Mouse (Mus musculus) intestine, embryonic 14.5 days (tissue): ENCODE data around the gene Mapk8ip2. TPM values are rescaled to one million over a fixed set of nuclear protein-coding genes. Genes with fewer than 3 reads are reported as not detected.
A peak's percentile ranks its signal among the peaks of the same experiment; 100 is the strongest.

ENCODE experiments used
- ATAC-seq: fragments of 200-750 bp; cut with Nextera tagmentation; replicated peaks from 2 replicates; pipeline ENCODE4 v1.8.0; 2017; ENCODE audit warnings: low read depth, moderate number of reproducible peaks, moderate TSS enrichment, moderate library complexity; ENCODE audit not compliant: low FRiP score, low TSS enrichment
- DNase-seq: peaks from one replicate; pipeline ENCODE4 v3.0.0-alpha.2; 2018; ENCODE audit warnings: low spot score
- H3K27ac ChIP-seq: fragments of 300-500 bp; sonication (generic); 2 replicates; pipeline ENCODE4 v1.5.1; 2014; ENCODE audit warnings: low read depth, mild to moderate bottlenecking, control low read depth
- H3K27me3 ChIP-seq: fragments of 300-500 bp; sonication (generic); replicated peaks from 2 replicates; pipeline ENCODE4 v1.6.1; 2014; ENCODE audit warnings: low read length, control low read depth; ENCODE audit not compliant: control insufficient read depth, insufficient read depth
- H3K36me3 ChIP-seq: fragments of 300-500 bp; sonication (generic); 2 replicates; pipeline ENCODE4 v1.6.1; 2014; ENCODE audit warnings: low read length, control low read depth; ENCODE audit not compliant: control insufficient read depth, insufficient read depth
- H3K4me1 ChIP-seq: fragments of 300-500 bp; sonication (generic); replicated peaks from 2 replicates; pipeline ENCODE4 v1.6.1; 2014; ENCODE audit warnings: low read length, control low read depth, mixed read lengths; ENCODE audit not compliant: control insufficient read depth, insufficient read depth
- H3K4me2 ChIP-seq: fragments of 300-500 bp; sonication (generic); 2 replicates; pipeline ENCODE4 v1.6.1; 2014; ENCODE audit warnings: low read length
- H3K4me3 ChIP-seq: fragments of 300-500 bp; sonication (generic); 2 replicates; pipeline ENCODE4 v1.5.1; 2014; ENCODE audit warnings: low read depth, low read length, control low read depth, mixed read lengths
- H3K9ac ChIP-seq: fragments of 300-500 bp; sonication (generic); 2 replicates; pipeline ENCODE4 v1.6.1; 2014; ENCODE audit warnings: mild to moderate bottlenecking, low read length
- H3K9me3 ChIP-seq: fragments of 300-500 bp; sonication (generic); 2 replicates; pipeline ENCODE4 v1.6.1; 2016; ENCODE audit warnings: low read length, control low read depth; ENCODE audit not compliant: control insufficient read depth
- WGBS: fragments of 180-500 bp; shearing (Covaris S2); extraction: QIAGEN DNeasy Blood & Tissue Kit; methylation state at CpG from one replicate; pipeline ENCODE4 v1.1.7; 2014; 5-methylcytosine and 5-hydroxymethylcytosine counted together
- polyA plus RNA-seq: library from polyadenylated mRNA; unstranded; fragments of >200 nt; fragmentation: Nextera tagmentation; extraction: Ambion mirVana; gene quantifications from 2 replicates; pipeline ENCODE4 v1.2.1, GENCODE M21; 2014

Mapk8ip2 gene
- polyA plus RNA-seq, 1 experiment from 2014 or later, result 5.1 TPM

DNA sequence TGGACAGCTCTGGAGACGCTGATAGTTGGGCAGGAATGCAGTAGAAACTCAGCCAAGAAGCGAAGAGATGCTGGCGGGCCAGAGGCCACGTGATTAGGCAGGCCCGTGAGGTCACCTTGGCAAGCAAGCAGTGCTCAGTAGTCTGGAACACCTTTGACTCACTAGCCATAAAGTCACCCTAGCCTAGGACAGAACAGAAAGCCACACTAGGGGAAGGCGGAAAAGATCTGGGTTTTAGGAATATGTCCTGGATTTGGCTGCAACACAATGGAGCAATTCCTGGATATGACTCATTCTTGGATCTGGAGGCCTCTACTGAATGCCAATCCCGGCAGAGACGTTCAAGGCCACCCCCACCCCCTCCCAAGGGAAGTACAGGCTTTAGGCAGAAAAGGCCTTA, 26.9 kb downstream of the Mapk8ip2 start:
- H3K4me3 ChIP-seq, result no peak overlapping the region
- no peak overlapping the region for H3K27ac ChIP-seq
- WGBS, result 83% methylated on average over 8 of the region's 8 CpGs
- DNase-seq, result no peak
- H3K9me3 ChIP-seq, result no peaks in the 10 kb centered on the region; the same call in 1 of the 2 replicates
- ATAC-seq, result no peak
- H3K36me3 ChIP-seq, result no peaks in the 10 kb centered on the region
- H3K9ac ChIP-seq, result no peak overlapping the region
- H3K4me2 ChIP-seq, result no peak overlapping the region
- H3K27me3 ChIP-seq, result no peaks in the 10 kb centered on the region
- 0 out of 2 replicates have a peak, but pooled peaks cover 1% of the 10 kb centered on the region for H3K4me1 ChIP-seq

DNA sequence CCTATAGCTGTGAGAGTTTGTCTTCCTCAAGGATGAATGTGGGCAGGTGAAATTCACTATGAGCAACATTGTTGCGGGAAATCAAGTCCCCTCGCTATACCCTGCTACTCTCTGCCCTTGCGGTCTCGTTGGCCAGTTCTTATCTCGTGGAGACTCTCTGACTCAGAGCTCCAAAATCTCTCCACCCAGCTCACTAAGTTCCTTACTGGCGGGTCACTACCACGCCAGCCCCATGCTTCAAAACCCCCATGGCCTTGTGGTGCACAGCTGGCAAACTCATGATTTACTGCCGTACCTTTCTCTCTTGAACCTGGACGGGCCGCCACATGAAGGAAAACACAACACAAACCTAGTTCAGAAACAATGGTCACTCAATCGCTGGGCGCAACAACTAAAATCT, 34.5 kb downstream of the Mapk8ip2 start:
- DNase-seq (no peak), ATAC-seq (no peak)
- Histone ChIP-seq H3K4me3 (no peak overlapping the region), H3K36me3 (no peaks in the 10 kb centered on the region), H3K4me1 (no peaks in the 10 kb centered on the region), H3K9me3 (no peaks in the 10 kb centered on the region), H3K9ac (no peak overlapping the region), H3K27me3 (no peaks in the 10 kb centered on the region), H3K27ac (no peak overlapping the region), H3K4me2 (no peak overlapping the region)
- WGBS, result 76% methylated on average over 12 of the region's 12 CpGs

DNA sequence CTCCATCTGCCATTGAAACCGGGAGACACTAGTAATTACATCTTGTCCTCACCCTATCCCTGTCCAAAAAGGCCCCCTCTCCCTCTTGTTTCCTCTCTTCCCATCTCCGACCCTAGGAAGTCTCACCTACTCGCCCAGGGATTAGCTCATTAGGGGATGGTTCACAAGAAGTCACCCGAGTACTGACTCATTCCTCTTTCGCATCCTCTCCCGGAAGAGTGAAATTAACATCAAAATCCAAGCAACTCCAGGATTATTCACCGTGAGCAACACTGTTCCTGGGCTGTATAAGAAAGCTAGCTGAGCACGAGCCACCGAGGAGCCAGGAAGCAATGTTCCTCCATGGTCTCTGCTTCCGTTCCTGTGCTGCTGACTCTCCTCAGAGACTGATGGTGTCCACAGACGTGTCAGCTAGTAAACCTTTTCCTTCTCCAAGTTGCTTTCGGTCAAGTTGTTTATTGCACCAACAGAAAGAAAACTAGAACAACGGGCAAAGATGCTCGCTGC, 35.0 kb downstream of the Mapk8ip2 start:
- Histone ChIP-seq H3K9me3 (no peaks in the 10 kb centered on the region), H3K4me2 (no peak overlapping the region)
- ATAC-seq, result no peak

DNA sequence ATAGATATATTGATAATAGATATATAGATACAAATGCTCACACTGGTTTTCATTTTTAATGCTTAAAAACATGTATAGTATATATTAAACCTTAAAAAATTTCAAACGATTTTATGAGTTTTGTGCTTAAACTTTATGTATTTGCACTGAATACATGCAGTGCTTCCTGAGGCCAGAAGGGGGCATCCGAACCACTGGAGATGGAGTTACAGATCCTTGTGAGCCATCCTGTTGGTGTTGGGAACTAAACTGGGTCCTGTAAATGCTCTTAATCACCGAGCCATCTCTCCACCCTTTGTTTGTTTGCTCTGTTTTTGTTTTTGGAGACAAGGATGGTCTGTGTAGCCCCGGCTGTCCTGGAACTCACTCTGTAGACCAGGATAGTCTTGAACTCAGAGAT, 41.3 kb downstream of the Mapk8ip2 start:
- WGBS, result 75% methylated on average over 4 of the region's 4 CpGs
- Histone ChIP-seq H3K4me3 (no peak overlapping the region), H3K9ac (no peak overlapping the region), H3K27me3 (peaks cover 22% of the 10 kb centered on the region), H3K36me3 (no peaks in the 10 kb centered on the region), H3K4me1 (no peaks in the 10 kb centered on the region; the same call in 1 of the 2 replicates), H3K27ac (no peak overlapping the region), H3K4me2 (no peak overlapping the region), H3K9me3 (no peaks in the 10 kb centered on the region)
- ATAC-seq (no peak), DNase-seq (no peak)

More for the DNA sequence above, 35.0 kb downstream of the Mapk8ip2 start:
- H3K9ac ChIP-seq, result no peak overlapping the region
- H3K27me3 ChIP-seq, result no peaks in the 10 kb centered on the region
- no peaks in the 10 kb centered on the region for H3K36me3 ChIP-seq
- H3K4me1 ChIP-seq, result no peaks in the 10 kb centered on the region
- no peak overlapping the region for H3K4me3 ChIP-seq
- H3K27ac ChIP-seq, result no peak overlapping the region
- no peak for DNase-seq
- 38% methylated on average over 14 of the region's 14 CpGs for WGBS

DNA sequence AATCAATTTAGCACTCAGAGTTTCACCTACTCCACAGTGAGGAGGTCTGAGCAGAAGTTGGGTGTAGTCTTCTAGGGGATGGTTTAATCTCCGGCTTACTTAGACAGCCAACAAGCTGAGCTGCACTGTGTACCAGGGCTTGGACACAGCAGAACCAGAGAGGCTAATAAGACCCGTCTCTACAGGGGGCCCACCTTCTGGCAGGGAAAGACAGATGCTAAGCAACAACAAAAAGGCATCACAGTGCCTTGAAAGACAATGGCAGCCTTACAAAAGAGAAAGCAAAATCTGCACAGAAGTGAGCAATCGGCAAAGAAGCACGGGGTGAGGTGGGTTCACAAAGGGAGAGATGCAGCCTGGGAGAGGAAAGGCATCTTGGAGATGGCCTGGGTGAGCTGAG, 42.4 kb downstream of the Mapk8ip2 start:
- ATAC-seq, result no peak
- Histone ChIP-seq H3K4me1 (no peaks in the 10 kb centered on the region; the same call in 1 of the 2 replicates), H3K4me3 (no peak overlapping the region)

DNA sequence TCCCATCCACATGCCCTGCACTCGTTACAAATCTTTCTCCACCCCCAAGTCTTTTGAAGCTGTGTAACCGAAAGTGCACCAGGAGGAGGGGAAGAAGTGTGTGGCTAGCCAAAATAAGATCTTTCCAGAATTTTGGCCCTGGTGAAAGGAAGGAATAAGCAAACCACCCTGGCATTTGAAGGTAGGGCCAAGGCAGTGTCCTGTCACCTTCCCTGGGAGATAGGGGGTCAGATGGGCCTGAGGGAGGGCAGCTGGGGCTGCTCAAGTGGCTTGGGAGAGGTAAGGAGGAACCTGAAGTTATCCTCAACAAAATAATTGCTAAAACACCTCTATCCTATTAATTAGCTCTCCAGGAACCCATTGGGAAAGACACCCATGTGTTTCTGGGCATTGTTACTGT, 43.1 kb downstream of the Mapk8ip2 start:
- 49% methylated on average over 2 of the region's 2 CpGs for WGBS
- Histone ChIP-seq H3K4me2 (no peak overlapping the region), H3K4me3 (no peak overlapping the region), H3K27ac (no peak overlapping the region), H3K36me3 (no peaks in the 10 kb centered on the region), H3K4me1 (no peaks in the 10 kb centered on the region; the same call in 1 of the 2 replicates), H3K27me3 (peaks cover 27% of the 10 kb centered on the region), H3K9me3 (no peaks in the 10 kb centered on the region), H3K9ac (no peak overlapping the region)
- DNase-seq (no peak), ATAC-seq (no peak)

More for the DNA sequence above, 42.4 kb downstream of the Mapk8ip2 start:
- Histone ChIP-seq H3K27me3 (peaks cover 24% of the 10 kb centered on the region), H3K36me3 (no peaks in the 10 kb centered on the region), H3K27ac (no peak overlapping the region), H3K4me2 (no peak overlapping the region), H3K9ac (no peak overlapping the region), H3K9me3 (no peaks in the 10 kb centered on the region)
- 71% methylated on average over 4 of the region's 4 CpGs for WGBS
- DNase-seq, result no peak

DNA sequence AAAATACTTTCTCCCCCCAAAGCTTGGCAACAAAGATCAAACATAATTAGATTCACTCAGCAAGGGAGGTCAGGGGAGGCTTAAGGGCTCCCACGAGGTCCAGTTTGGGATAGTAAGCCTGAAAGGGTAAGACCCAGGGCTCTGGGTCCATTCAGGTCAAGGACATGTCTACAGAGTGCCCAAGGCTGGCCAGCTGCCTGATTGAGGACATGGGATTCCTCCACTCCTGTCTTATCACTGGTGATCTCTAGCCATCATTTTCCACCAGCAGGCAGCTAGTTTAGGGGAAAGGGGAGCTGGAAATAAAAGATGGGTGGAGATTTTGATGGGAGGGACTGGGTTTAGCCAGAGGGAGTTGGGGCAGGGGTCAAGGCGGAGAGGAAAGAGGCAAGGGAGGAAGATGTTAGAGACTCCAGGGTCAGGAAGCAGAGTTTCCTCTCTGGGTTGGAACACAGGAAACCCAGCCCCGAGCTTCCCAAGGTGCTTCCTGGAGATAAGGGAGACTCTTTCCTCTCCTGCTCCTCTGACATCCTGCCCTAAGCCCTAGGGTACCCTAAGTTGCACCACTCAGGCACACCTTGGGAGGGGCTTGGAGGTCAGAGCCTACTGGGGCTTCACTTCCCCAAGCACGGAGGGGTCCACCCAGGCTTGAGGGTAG, 43.8 kb downstream of the Mapk8ip2 start:
- Histone ChIP-seq H3K9ac (no peak overlapping the region), H3K9me3 (no peaks in the 10 kb centered on the region)
- WGBS, result 22% methylated on average over 4 of the region's 4 CpGs

DNA sequence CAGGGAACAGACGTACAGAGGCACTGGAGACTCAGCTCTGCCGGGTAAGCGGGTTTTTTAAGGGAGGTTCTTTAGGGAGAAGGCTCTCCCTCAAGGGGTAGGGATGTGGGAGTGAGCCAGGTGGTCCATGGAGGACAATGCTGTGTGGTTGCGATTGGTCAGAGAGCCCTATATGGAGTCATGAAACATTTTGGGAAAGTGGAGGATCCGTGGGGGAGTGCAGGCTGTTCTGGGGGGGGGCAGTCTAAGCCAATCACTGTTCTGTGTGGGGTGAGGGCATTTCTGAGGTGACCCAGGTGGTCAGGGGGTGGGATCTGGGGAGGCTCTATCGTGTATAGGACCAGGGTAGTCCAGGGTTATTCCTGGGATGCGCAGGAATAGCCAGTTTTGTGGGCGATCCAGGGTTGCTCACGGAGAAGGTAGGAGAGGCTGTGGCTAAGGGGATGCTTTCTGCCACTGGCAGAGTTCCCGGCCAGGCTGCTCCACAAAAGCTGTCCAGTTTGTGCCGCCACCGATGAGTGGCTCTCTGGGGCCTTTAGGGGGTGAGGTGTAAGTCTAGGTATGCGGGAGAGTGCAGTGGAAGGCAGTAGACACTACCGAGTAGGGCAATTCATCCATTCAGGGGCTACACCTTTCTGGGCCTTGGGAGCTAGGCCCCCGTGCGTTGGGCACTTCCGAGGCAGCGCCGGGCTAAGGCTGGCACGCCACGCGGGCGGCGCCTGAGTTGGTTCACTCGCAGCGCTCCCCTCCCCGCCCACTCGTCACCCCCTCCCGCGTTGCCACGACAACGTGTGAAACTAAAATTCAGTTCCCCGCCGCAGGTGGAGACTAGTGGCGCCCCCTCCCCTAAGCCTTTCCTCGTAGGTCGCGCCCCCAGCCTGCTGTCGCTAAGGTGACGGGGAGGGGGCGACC, 44.6 kb downstream of the Mapk8ip2 start:
- no peaks in the 10 kb centered on the region; the same call in 1 of the 2 replicates for H3K4me1 ChIP-seq
- H3K27me3 ChIP-seq, result peaks cover 27% of the 10 kb centered on the region
- no peak; the same call in 1 of the 2 replicates for ATAC-seq
- H3K9ac ChIP-seq, result peak overlapping the region; percentile 47; the same call in 1 of the 2 replicates
- peak overlapping the region; percentile 91 for H3K4me2 ChIP-seq
- peak overlapping the region; percentile 64 for H3K4me3 ChIP-seq
- no peaks in the 10 kb centered on the region for H3K9me3 ChIP-seq
- no peak overlapping the region for H3K27ac ChIP-seq
- no peak for DNase-seq
- WGBS, result 3% methylated on average over 41 of the region's 41 CpGs
- 0 out of 2 replicates have a peak, but pooled peaks cover 3% of the 10 kb centered on the region for H3K36me3 ChIP-seq

More for the DNA sequence above, 43.8 kb downstream of the Mapk8ip2 start:
- H3K4me1 ChIP-seq, result no peaks in the 10 kb centered on the region; the same call in 1 of the 2 replicates
- H3K4me2 ChIP-seq, result no peak overlapping the region
- no peak for ATAC-seq
- H3K27me3 ChIP-seq, result peaks cover 27% of the 10 kb centered on the region
- H3K36me3 ChIP-seq, result no peaks in the 10 kb centered on the region
- no peak for DNase-seq
- H3K27ac ChIP-seq, result no peak overlapping the region
- H3K4me3 ChIP-seq, result 0 out of 2 replicates have a peak overlapping the region, but pooled peaks have one; percentile 64
